Mouse (Mus musculus) forelimb bud, embryonic 11.5 days (tissue): ENCODE measurements around the gene Taok3.

ENCODE experiments used
- DNase-seq: peaks from one replicate; pipeline ENCODE4 v3.0.0-alpha.2; 2012; ENCODE audit warnings: low read depth, low spot score

The Taok3 gene

GRCm38 (mm10) chr5:117302899-117303298 lies 183.0 kb downstream of the Taok3 start:
- no peak for DNase-seq

- DNase-seq = no peak
Measured at GRCm38 (mm10) chr5:117303691-117304579, 184.0 kb downstream of the Taok3 start.

- DNase-seq = peak; percentile 60
Measured at GRCm38 (mm10) chr5:117304947-117305346, 185.0 kb downstream of the Taok3 start.

GRCm38 (mm10) chr5:117305754-117306153 lies 185.8 kb downstream of the Taok3 start:
- DNase-seq = no peak

GRCm38 (mm10) chr5:117306826-117307225 lies 186.9 kb downstream of the Taok3 start:
- no peak for DNase-seq

- peak; percentile 65 for DNase-seq
Measured at GRCm38 (mm10) chr5:117307699-117308098, 187.8 kb downstream of the Taok3 start.

GRCm38 (mm10) chr5:117313420-117313819 lies 193.5 kb downstream of the Taok3 start:
- DNase-seq = no peak

GRCm38 (mm10) chr5:117313909-117314308 lies 194.0 kb downstream of the Taok3 start:
- no peak for DNase-seq

- DNase-seq = no peak
Measured at GRCm38 (mm10) chr5:117314587-117315428, 194.9 kb downstream of the Taok3 start.

GRCm38 (mm10) chr5:117318741-117319629 lies 199.1 kb downstream of the Taok3 start, which contains the start of gene Vsig10:
Gene Vsig10, plus strand, starts transcription at chr5:117319083.
- DNase-seq = no peak

GRCm38 (mm10) chr5:117323751-117324150 lies 203.8 kb downstream of the Taok3 start:
- no peak for DNase-seq
